Mouse (Mus musculus): Measurements from ENCODE around the gene Pak3. TPM values are rescaled to one million over a fixed set of nuclear protein-coding genes. Genes with fewer than 3 reads are reported as not detected.

The Pak3 gene
- total RNA-seq (2023) = not detected

DNA sequence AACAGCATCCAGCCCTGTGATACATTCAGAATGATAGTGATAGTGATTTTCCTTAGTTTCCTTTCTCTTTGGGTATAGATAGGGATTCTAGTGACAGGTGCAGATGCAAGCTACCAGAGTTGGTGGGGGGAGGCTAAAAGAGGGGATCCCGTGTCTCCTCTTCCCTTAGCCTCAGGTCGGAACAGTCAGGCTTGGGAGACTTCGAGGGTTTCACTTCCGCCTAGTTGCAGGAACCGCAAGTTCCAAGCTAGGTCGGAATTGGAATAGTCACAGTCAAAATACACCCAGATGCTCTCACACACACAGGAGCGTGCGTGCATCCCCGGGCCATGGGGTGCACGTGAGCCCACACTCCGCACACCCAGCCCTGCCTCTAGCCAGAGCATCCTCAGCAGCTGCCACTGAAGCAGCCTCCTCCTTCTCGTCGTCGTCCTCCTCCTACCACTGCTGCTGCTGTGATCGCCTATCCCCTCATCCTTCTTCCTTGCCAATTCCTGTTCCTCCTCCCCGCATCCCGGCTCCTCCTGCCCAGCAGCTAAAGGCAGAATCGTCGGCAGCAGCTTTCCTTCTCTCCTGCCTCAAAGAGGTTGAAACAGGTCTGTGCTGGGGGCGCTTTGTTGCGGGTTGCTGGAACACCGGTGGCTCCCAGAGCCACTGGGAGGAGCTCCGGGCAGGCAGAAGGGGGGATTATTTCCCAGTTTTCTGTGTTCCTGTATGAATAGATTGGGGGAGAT, at the start of gene Pak3:
Gene Pak3 (plus strand): TSS at position 424 of the 734 bp plus-strand sequence.

DNA sequence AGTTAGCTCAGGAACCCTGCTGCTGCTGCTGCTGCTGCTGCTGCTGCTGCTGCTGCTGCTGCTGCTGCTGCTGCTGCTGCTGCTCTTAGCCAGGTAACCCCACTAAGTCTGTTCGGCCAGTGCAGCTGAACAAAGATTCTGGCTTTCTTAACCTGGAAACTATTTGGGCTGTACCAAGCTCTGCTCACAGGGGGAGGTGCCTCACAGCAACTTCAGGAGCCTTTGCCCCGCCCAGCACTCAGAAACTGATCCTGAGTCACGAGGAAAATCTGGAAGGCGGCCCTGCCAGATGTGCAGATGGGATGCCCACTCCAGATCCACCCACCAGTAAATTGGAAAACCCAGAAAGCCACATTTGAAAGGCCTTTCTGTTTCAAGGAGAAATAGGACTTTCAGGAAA, 308.8 kb downstream of the Pak3 start, which contains the start of gene Capn6:
Gene Capn6 (minus strand): TSS at position 203 of the 400 bp plus-strand sequence.

Other genes starting within 250 kb of the Pak3 start
- not detected for gene Chrdl1, start 124.3 kb upstream of the Pak3 start, total RNA-seq (2023)